Mouse (Mus musculus) left cerebral cortex, adult 8-10 months (tissue): ENCODE data around the gene Cadm1. TPM values are rescaled to one million over a fixed set of nuclear protein-coding genes. Genes with fewer than 3 reads are reported as not detected.

Experiments used
- DNase-seq, 2 experiments: peaks; one replicate each; pipeline ENCODE4 v3.0.0; 2022; ENCODE audit warnings: low spot score in 2 of 2
- total RNA-seq, 4 experiments: library from RNA; stranded (reverse); gene quantifications; 2 replicates each; pipeline ENCODE4 v1.2.4; 2022

Gene Cadm1
- total RNA-seq, 4 experiments from 2014 or later, result 218 to 230 (median 223) TPM

- DNase-seq, result no peak
Measured at GRCm38 (mm10) chr9:47548916-47549315, 18.9 kb downstream of the Cadm1 start.

DNA sequence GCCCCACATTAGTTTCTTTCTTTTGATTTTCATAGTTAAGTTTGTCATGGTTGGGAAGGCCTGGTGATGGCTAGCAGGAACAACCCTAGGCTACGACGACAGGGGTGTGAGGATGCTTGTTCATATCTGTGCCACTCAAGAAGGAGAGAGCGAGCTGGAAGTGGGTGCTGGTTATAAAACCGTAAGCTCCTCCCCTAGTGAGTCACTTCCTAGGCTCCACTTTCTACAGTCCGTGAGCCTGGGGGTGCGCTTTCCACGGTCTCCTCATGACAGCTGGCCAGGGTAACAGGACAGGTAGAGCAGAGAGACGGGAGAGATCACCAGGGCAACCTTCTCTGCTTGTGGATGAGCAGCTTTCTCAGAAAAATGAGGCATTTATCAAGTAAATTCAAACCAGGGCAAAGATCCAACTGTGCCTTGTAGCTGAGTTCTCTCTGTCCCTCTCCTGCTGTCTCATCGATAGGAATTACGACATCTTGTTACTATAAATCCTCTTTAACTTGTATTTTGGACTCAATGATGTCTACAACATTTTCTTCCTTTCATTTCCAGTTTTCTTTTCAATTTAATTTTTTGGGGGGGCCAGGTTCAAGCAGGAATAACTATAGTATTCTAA is 23.1 kb downstream of the Cadm1 start:
- DNase-seq, result no peak

DNA sequence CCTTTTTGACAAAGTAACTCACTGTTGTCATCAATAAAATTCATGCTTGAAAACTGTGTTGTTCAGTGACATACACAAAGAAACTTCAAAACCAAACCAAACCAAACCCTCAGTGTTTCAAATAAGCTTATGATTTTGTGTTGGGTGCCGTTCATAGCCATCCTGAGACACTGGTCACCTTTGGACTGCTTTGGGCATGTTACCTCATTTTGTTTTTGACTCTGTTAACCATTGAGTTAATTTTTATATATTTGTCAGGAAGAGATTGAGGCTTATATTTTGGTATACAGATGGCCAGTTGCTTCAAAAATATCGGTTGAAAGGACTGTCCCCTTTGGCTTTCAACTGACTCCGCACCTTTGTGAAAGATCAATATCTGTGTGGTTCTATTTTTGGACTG is 30.8 kb downstream of the Cadm1 start:
- no peak for DNase-seq

- DNase-seq, result no peak
Measured at GRCm38 (mm10) chr9:47561596-47561995, 31.6 kb downstream of the Cadm1 start.

- DNase-seq, result no peak
Measured at GRCm38 (mm10) chr9:47565088-47565487, 35.1 kb downstream of the Cadm1 start.

GRCm38 (mm10) chr9:47567873-47568272 is 37.9 kb downstream of the Cadm1 start:
- DNase-seq, result no peak

DNA sequence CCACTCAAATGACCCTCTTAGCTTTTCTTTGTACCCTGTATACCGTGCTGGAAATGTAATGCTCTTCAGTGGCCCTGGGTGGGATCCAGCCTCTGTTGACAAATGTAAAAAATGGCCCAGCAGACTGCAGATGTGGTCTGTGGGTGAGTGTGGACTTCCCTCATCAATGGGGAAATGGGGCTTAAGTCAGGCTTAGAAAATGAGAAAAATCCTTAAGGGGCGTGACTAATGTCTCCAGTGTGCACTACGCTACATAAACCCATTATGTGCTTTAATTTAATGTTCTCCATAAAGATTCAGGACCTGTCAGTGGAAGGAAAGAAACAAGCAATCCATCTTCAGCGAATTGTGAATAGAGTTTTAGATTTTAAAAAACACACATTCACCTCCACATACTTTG is 40.2 kb downstream of the Cadm1 start:
- DNase-seq, result no peak

GRCm38 (mm10) chr9:47571461-47571860 is 41.5 kb downstream of the Cadm1 start:
- no peak for DNase-seq

DNA sequence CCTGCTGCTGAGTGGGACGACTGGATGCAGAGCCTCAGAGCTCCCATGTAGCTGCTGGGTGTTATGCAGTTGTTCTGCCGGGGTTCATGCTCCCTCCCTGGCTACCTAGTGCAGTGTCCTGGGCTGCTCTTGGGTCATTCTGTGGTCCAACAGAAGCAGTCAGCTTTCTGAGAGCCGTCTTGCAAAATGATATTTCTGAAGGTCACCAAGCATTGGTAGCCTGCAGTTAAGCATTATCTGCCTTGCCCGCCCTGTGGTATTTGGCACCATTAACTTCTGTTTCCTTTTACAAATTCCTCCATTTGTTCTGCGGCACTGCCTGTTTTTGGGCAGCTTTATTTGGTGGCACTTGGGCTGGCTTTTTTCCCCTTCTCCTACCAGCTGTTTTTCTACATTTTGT is 42.2 kb downstream of the Cadm1 start:
- DNase-seq, result no peak

- no peak for DNase-seq
Measured at GRCm38 (mm10) chr9:47573456-47573855, 43.5 kb downstream of the Cadm1 start.

GRCm38 (mm10) chr9:47574710-47575414 is 44.9 kb downstream of the Cadm1 start:
- no peak for DNase-seq

GRCm38 (mm10) chr9:47575764-47576163 is 45.8 kb downstream of the Cadm1 start:
- DNase-seq, result no peak

- no peak for DNase-seq
Measured at GRCm38 (mm10) chr9:47579464-47579863, 49.5 kb downstream of the Cadm1 start.

DNA sequence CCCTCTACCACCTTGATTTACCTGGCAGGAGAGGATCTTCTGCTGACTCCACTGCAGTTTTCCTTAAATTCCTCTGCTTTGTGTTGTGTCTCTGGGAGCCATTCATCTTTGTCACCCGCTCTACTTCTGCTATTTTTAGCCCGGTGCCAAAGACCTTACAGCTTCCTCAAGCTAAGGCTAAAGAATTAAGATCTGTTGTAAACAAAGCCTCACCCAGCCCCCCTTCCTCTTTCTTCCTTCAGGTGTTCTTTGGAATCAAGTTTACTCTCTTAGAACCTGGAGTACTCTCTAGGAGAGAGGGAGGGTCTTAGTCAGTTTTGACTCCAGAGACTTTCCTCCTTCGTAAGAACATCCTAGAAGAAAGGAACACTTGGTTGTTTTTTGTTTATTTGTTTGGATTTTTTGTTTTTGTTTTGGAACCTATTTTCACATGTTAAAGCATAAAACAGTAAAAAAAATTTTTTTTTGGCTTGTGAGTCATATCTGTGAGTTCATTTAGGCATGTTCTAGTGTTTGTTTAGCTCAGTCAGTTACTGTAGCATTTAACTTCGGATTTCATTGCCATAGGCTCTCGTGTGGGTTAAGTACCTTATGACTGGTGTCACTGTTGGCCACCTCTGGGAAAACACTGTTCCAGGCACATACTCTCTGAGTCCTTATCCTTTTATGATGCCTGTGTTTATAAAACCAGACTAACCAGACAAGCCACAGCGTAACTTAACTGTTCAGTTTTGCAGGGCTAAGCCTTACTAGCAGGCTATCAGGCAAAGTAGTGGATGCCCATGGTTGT is 51.8 kb downstream of the Cadm1 start:
- DNase-seq, result no peak

DNA sequence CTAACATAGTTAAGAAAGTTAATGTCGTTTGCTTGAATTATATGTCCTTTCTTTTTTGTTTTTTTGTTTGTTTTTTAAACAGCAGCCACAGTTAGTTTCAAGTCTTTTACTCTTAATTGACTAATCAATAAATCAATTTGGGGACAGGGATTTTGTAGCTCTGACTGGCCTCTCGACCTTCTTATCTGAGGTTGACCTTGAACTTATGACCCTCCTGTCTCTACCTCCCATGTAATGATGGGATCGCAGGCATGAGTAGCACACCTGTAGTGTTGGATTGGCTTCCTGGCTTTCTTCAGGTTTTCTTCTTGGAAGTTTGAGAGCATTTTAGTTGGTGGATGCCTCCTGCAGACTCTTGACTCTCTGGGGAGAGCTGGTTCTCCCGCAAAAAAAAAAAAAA is 53.3 kb downstream of the Cadm1 start:
- DNase-seq, result no peak

- no peak for DNase-seq
Measured at GRCm38 (mm10) chr9:47586176-47586575, 56.2 kb downstream of the Cadm1 start.

GRCm38 (mm10) chr9:47586839-47587238 is 56.9 kb downstream of the Cadm1 start:
- DNase-seq, result no peak

DNA sequence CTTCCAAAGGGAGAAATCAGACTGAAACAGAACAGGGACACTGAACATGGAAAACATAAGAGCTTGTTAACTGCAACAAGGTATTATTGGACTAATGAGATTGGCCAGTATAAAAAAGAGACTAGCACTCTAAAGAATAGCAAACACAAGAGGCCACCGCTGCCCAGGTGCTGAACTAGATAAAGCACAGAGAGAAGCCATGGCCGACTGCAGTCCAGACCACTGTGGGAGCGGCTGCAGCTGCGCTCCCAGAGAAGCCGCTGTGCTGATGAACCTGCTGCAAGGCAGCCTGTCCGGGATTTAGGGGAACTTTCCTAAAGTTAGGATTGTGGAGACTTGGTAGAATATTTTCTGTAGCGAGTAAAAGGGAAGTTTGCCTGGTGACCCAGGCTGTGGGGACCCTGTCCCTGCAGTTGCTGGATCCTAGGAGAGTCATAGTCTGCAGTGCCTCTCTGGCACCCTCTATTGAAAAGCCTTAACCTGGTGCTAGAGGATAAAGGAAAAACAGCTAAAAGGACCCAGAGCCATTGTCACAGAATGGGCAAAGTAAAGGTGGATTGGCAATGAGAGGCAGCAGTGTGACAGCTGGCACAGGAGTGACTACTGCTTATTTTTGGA is 57.7 kb downstream of the Cadm1 start:
- no peak for DNase-seq

DNA sequence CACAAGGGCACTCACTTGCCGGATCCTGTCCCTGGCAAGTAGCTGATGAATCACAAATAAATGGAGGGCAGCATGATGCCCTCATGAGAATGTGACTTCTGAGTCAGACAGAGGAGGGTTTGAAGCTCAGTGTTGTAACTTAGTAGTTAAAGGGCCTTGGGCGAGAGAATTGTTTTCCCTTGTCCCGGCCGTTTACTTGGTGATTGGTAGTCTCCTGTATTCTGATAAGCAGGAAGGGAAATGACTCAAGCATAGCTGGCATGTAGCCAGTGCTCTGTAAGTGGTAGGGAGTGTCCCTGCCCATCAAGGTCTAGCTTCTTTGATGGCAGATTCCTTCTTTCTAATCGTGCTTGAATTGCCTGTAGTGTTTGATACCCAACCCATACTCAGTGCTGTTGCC is 59.9 kb downstream of the Cadm1 start:
- no peak for DNase-seq

- DNase-seq, result no peak
Measured at GRCm38 (mm10) chr9:47601541-47601940, 71.6 kb downstream of the Cadm1 start.

GRCm38 (mm10) chr9:47603971-47604370 is 74.0 kb downstream of the Cadm1 start:
- DNase-seq, result no peak

- no peak for DNase-seq
Measured at GRCm38 (mm10) chr9:47605628-47606027, 75.7 kb downstream of the Cadm1 start.
